Mouse (Mus musculus) urinary bladder, postnatal 25 days (tissue): Measurements from ENCODE around the gene Pdcd10.

ENCODE experiments used
- DNase-seq: peaks from one replicate; pipeline ENCODE4 v3.0.0; 2022; ENCODE audit warnings: low spot score

Gene Pdcd10

DNA sequence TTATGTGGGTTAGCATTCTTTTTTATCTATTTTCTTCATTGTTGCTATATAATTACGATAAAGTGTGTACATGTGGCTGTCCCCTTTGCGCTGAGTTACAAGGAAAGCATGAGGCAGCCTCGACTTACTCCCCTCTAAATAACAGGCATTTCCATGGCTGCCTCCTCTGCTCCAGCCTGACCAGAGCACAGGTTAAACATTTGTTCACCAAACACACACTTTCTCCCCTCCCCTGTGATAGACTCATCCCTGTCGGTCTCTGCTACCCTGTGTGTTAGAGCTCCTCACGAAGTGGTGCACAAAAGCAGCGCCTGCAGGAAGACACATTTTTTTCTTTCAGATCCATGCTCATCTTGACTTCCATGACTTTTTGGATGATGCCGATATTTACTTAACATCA lies 82.0 kb downstream of the Pdcd10 start:
- DNase-seq = no peak

DNA sequence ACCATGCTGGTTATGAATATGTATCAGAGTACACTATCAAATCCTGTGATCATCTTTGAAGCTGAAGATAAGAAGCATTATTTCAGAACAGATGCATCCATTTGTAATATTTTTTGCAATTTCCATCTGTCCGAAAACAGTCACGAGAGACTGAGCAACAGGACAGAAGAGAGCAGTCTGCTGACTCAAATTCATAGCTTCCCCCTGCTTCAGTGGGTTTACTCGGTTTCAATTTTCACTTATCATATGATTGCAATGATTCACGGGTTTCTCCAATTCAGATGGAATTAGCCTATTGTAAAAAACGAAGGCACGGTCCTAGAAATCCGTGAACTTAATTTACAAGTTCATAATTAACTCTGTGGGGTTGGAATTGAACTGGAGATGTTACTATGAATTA lies 88.5 kb downstream of the Pdcd10 start:
- no peak for DNase-seq
